14 mouse cellular contexts compared by ENCODE assay signal in genomic region chr12:75598988-75599387, GRCm38 (mm10). TPM values are rescaled to one million over a fixed set of nuclear protein-coding genes. Genes with fewer than 3 reads are reported as not detected.
DNase-seq lines count a peak whose midpoint lies in the region; ATAC-seq and TF ChIP-seq lines count a peak whose summit lies in the region.
"Had no signal": no experiment of that assay in that cellular context is flagged by ENCODE, and none has a peak within 500 bp of the region (broad histone marks: within the 10 kb centered on the region; RNA-seq: fewer than 3 reads in every experiment).

No protein-coding gene starts in this region.

- H3K9ac ChIP-seq in forebrain, embryonic 12.5 days, result 0 out of 2 replicates have a peak overlapping the region, but pooled peaks have one; percentile 1
- no peak overlapping the region for H3K9ac ChIP-seq in forebrain, embryonic 15.5 days (replicated peaks)
- 0 out of 2 replicates have a peak overlapping the region, but pooled peaks have one; percentile 8 for H3K9ac ChIP-seq in embryonic facial prominence, embryonic 13.5 days
- H3K9ac ChIP-seq in liver, postnatal 0 days (replicated peaks), result no peak overlapping the region
- H3K9ac ChIP-seq: hindbrain, embryonic 13.5 days had no signal

- H3K36me3 ChIP-seq in forebrain, embryonic 12.5 days (replicated peaks), result no peaks in the 10 kb centered on the region
- H3K36me3 ChIP-seq in forebrain, embryonic 15.5 days, result no peaks in the 10 kb centered on the region
- no peaks in the 10 kb centered on the region for H3K36me3 ChIP-seq in kidney, adult 2 months (ENCODE audit: control insufficient read depth, insufficient read depth, low read length)
- no peaks in the 10 kb centered on the region for H3K36me3 ChIP-seq in embryonic facial prominence, embryonic 13.5 days
- H3K36me3 ChIP-seq in liver, postnatal 0 days (replicated peaks; ENCODE audit: insufficient read depth, low read length), result no peaks in the 10 kb centered on the region
- H3K36me3 ChIP-seq: hindbrain, embryonic 13.5 days had no signal

- peaks cover 10% of the 10 kb centered on the region for H3K4me1 ChIP-seq in forebrain, embryonic 12.5 days
- H3K4me1 ChIP-seq in forebrain, embryonic 15.5 days, result peaks cover 13% of the 10 kb centered on the region
- H3K4me1 ChIP-seq in kidney, adult 2 months (ENCODE audit: control insufficient read depth, insufficient read depth, low read length), result peaks cover 4% of the 10 kb centered on the region; the same call in 1 of the 2 replicates
- H3K4me1 ChIP-seq in embryonic facial prominence, embryonic 13.5 days, result peaks cover 4% of the 10 kb centered on the region
- peaks cover 6% of the 10 kb centered on the region for H3K4me1 ChIP-seq in liver, postnatal 0 days (ENCODE audit: insufficient read depth)

- 64% methylated on average over 4 of the region's 4 CpGs for WGBS in forebrain, embryonic 12.5 days
- 68% methylated on average over 4 of the region's 4 CpGs for WGBS in forebrain, embryonic 15.5 days
- WGBS in kidney, adult 2 months, result 54% methylated on average over 4 of the region's 4 CpGs
- 53% methylated on average over 4 of the region's 4 CpGs for WGBS in embryonic facial prominence, embryonic 13.5 days
- WGBS in liver, postnatal 0 days (ENCODE audit: insufficient replicate concordance), result 72% methylated on average over 4 of the region's 4 CpGs

- no peak for TF ChIP-seq POLR2A in kidney, adult 2 months (IDR thresholded peaks at IDR 0.05; ENCODE audit: low read depth, low read length)

- H3K9me3 ChIP-seq in forebrain, embryonic 12.5 days, result no peaks in the 10 kb centered on the region
- no peaks in the 10 kb centered on the region for H3K9me3 ChIP-seq in forebrain, embryonic 15.5 days
- H3K9me3 ChIP-seq in embryonic facial prominence, embryonic 13.5 days, result no peaks in the 10 kb centered on the region
- H3K9me3 ChIP-seq in liver, postnatal 0 days (ENCODE audit: low read length), result no peaks in the 10 kb centered on the region
- H3K9me3 ChIP-seq: hindbrain, embryonic 13.5 days had no signal

- no peak overlapping the region for H3K27ac ChIP-seq in forebrain, embryonic 12.5 days
- H3K27ac ChIP-seq in forebrain, embryonic 15.5 days (replicated peaks), result no peak overlapping the region
- H3K27ac ChIP-seq in kidney, adult 2 months (ENCODE audit: insufficient read depth, low read depth, low read length), result peak overlapping the region; percentile 39; the same call in 1 of the 2 replicates
- peak overlapping the region; percentile 23; the same call in 1 of the 2 replicates for H3K27ac ChIP-seq in embryonic facial prominence, embryonic 13.5 days
- H3K27ac ChIP-seq in liver, postnatal 0 days (ENCODE audit: low read depth), result 0 out of 2 replicates have a peak overlapping the region, but pooled peaks have one; percentile 18
- H3K27ac ChIP-seq: hindbrain, embryonic 13.5 days had no signal

- no peak for ATAC-seq in forebrain, embryonic 12.5 days (ENCODE audit: low FRiP score)
- ATAC-seq in forebrain, embryonic 15.5 days (replicated peaks), result no peak
- ATAC-seq in embryonic facial prominence, embryonic 13.5 days (ENCODE audit: insufficient number of reproducible peaks, insufficient read depth, low FRiP score, low TSS enrichment, low read depth), result no peak
- no peak for ATAC-seq in liver, postnatal 0 days

- no peak for DNase-seq in kidney, adult 2 months
- no peak for DNase-seq in kidney, postnatal 36 days
- DNase-seq in liver, postnatal 0 days, result no peak
- no peak for DNase-seq in left cerebral cortex, adult 18-20 months (ENCODE audit: low spot score in 2 of 2)
- DNase-seq: cerebellum, adult 11 months; cerebellum, postnatal 25 days; lung, postnatal 14 days; right cerebral cortex, postnatal 4 days; thymus, postnatal 14 days had no signal

- TF ChIP-seq EP300 in liver, postnatal 0 days (IDR thresholded peaks at IDR 0.05; ENCODE audit: low read depth), result no peak

- H3K4me3 ChIP-seq in forebrain, embryonic 12.5 days (replicated peaks), result no peak overlapping the region
- H3K4me3 ChIP-seq in forebrain, embryonic 15.5 days, result no peak overlapping the region
- H3K4me3 ChIP-seq in kidney, adult 2 months (ENCODE audit: insufficient read depth, low read depth, low read length), result no peak overlapping the region
- no peak overlapping the region; the same call in 1 of the 2 replicates for H3K4me3 ChIP-seq in embryonic facial prominence, embryonic 13.5 days
- H3K4me3 ChIP-seq in liver, postnatal 0 days (ENCODE audit: low read depth, low read length), result no peak overlapping the region
- H3K4me3 ChIP-seq: hindbrain, embryonic 13.5 days had no signal

- no peak for TF ChIP-seq CTCF in kidney, adult 2 months (conservative IDR thresholded peaks at IDR 0.05; ENCODE audit: insufficient read depth, insufficient read length, low read depth, low read length)
- TF ChIP-seq CTCF in liver, postnatal 0 days (IDR thresholded peaks at IDR 0.05; ENCODE audit: low read depth), result no peak

- no peak overlapping the region for H3K4me2 ChIP-seq in forebrain, embryonic 12.5 days
- no peak overlapping the region for H3K4me2 ChIP-seq in forebrain, embryonic 15.5 days (replicated peaks)
- H3K4me2 ChIP-seq in embryonic facial prominence, embryonic 13.5 days, result peak overlapping the region; percentile 26; the same call in 1 of the 2 replicates
- H3K4me2 ChIP-seq in liver, postnatal 0 days (ENCODE audit: low read depth, low read length), result 0 out of 2 replicates have a peak overlapping the region, but pooled peaks have one; percentile 13
- H3K4me2 ChIP-seq: hindbrain, embryonic 13.5 days had no signal

- H3K27me3 ChIP-seq in forebrain, embryonic 12.5 days, result no peaks in the 10 kb centered on the region
- H3K27me3 ChIP-seq in forebrain, embryonic 15.5 days, result no peaks in the 10 kb centered on the region
- no peaks in the 10 kb centered on the region for H3K27me3 ChIP-seq in kidney, adult 2 months (replicated peaks; ENCODE audit: control insufficient read depth, insufficient read depth, low read length)
- no peaks in the 10 kb centered on the region for H3K27me3 ChIP-seq in embryonic facial prominence, embryonic 13.5 days
- H3K27me3 ChIP-seq in liver, postnatal 0 days (ENCODE audit: insufficient read depth, low read length), result no peaks in the 10 kb centered on the region
- H3K27me3 ChIP-seq: CH12.LX; hindbrain, embryonic 13.5 days had no signal

RNA-seq across cellular contexts. Expression of gene Ppp2r5e, which starts 2.9 kb away (rescaled TPM):
- 27.4 and 28.3 TPM in 2 replicates for polyA plus RNA-seq in forebrain, embryonic 12.5 days (2016; fragmentation: Nextera tagmentation; extraction: Ambion mirVana)
- polyA plus RNA-seq in forebrain, embryonic 15.5 days (2015; fragmentation: Nextera tagmentation; extraction: Ambion mirVana), result 22.9 and 26.8 TPM in 2 replicates
- 17.1 and 17.3 TPM in 2 replicates for polyA plus RNA-seq in kidney, adult 2 months (2012; rRNA removed)
- polyA plus RNA-seq in embryonic facial prominence, embryonic 13.5 days (2015; fragmentation: Nextera tagmentation; extraction: Ambion mirVana), result 14.3 and 15.0 TPM in 2 replicates
- polyA plus RNA-seq in liver, postnatal 0 days (2015; fragmentation: Nextera tagmentation; extraction: Ambion mirVana), result 4.9 and 6.5 TPM in 2 replicates
- total RNA-seq in left cerebral cortex, adult 18-20 months (2021), result 10 to 100 TPM; 76.9 to 79.3 TPM

Comparison
In these comparisons a context has a peak if more than half of its experiments do, and no peak if none do; other contexts are left out.
1. H3K9ac ChIP-seq: peak in forebrain, embryonic 12.5 days (single experiment) and embryonic facial prominence, embryonic 13.5 days (single experiment); none in forebrain, embryonic 15.5 days (single experiment) and liver, postnatal 0 days (single experiment).
2. H3K27ac ChIP-seq: peak in kidney, adult 2 months (single experiment), embryonic facial prominence, embryonic 13.5 days (single experiment) and liver, postnatal 0 days (single experiment); none in forebrain, embryonic 12.5 days (single experiment) and forebrain, embryonic 15.5 days (single experiment).
3. H3K4me2 ChIP-seq: peak in embryonic facial prominence, embryonic 13.5 days (single experiment) and liver, postnatal 0 days (single experiment); none in forebrain, embryonic 12.5 days (single experiment) and forebrain, embryonic 15.5 days (single experiment).